Mouse (Mus musculus) adrenal gland (tissue): Measurements from ENCODE around the gene Tia1.
"Not testable (repeated sequence)": the region's sequence is repeated elsewhere in the genome, so short reads cannot be mapped to it uniquely, and the experiment has no call there.

Source experiments
- intact Hi-C: fragments of 180-260 bp; cut with DNase I; formaldehyde crosslinking; loops from one replicate; pipeline ENCODE4 v1.15.1; 2025
- long read RNA-seq, 2 experiments: library from polyadenylated mRNA; unstranded; transcript quantifications; one replicate each; pipeline ENCODE4 v2.0.0; 2020; ENCODE audit warnings: borderline replicate concordance in 1 of 2; ENCODE audit not compliant: insufficient replicate concordance in 1 of 2

Gene Tia1
- long read RNA-seq, experiment 1, full-length matches to known transcripts: 13 of 24 reads
- long read RNA-seq, experiment 1, partial matches to known transcripts: 5 of 24 reads
- long read RNA-seq, experiment 1, other reads (novel, unspliced or antisense): 6 of 24 reads
- long read RNA-seq, experiment 2, full-length matches to known transcripts: 15 of 23 reads
- long read RNA-seq, experiment 2, partial matches to known transcripts: 1 of 23 reads
- long read RNA-seq, experiment 2, other reads (novel, unspliced or antisense): 7 of 23 reads

- intact Hi-C loops: no loop called here
Measured at GRCm38 (mm10) chr6:86404100-86404861, at the start of gene Tia1. Tia1 (plus strand) TSS chr6:86404219.

DNA sequence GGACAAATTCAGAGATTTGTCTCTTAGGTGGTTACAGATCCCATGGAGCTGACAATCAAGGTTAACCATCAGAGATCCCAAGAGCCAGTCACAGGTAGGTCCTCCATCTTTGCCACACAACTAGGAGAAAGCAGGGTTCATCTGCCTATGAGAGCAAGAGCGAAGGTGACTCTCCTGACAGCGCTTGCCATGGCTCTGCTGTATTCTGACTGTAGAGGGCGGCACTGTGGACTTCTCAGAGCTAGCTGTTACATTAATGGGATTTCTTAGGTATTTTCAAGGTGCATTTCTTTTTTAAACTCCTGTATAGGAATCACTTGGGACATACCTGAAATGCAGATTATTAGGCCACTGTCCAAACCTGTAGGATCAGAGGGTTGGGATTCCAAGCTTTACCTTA, 49.1 kb upstream of the Tia1 start:
- intact Hi-C loops: loop anchor here (5.0 kb wide), 1 partner anchor 163 kb away; no protein-coding TSS in a partner anchor

DNA sequence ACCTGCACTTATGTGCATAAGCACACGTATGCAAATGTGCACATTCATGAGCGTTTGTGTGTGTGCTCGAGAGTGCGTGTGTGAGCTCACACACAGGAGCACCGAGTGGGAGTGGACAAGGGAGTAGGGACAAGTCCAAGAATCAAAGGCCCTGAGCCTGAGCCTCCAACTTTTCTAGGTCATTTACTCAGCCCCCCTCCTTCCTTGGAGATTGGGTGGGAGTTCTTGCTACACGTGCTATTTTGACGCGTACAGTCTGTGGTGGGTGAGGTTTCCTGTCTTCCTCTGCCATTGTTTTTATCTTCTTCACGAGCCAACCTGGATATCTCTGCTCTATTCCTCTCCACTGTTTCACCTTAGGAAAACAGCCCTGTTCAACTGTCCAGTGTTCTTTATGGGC, 47.1 kb upstream of the Tia1 start:
- intact Hi-C loops: loop anchor here (5.0 kb wide), 1 partner anchor 165 kb away; no protein-coding TSS in a partner anchor

DNA sequence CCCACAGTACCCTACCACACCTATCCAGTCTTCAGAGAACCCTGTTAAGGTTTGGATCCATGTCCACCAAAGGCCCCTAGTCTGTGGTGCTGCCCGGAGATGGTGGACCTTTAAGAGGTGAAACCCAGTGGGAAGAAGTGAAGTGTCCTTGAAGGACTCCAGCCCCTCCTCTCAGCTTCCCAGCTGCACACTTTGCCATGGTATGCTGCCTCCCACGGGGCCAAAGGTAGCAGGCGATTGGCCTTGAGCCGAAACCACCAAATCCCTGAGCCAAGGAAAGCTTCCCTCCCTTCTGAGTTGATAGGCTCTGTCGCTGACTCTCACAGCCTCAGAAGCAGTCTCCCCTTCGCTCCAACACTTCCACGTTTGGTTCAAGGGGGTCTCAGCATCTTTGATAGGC, 43.3 kb upstream of the Tia1 start:
- intact Hi-C loops: loop anchor here (5.0 kb wide), 1 partner anchor 233 kb away; no protein-coding TSS in a partner anchor

DNA sequence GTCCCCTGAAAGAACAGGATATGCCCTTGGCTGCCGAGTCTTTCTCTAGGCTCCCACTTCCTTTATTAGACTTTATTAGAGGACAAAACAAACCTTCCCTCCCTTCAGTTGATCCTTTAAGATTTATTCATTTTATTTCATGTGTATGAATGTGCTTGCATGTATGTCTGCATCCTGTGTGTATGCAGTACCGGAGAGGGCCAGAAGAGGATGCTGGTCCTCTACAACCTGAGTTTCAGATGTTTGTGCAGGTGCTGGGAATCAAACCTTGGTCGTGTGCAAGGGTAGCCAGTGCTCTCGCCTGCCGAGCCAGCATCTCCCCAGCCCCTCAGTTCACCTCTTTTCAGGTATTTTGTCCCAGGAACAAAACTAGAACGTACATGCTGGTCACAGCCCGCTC, 42.6 kb upstream of the Tia1 start:
- intact Hi-C loops: loop anchor here (5.0 kb wide), 1 partner anchor 234 kb away; no protein-coding TSS in a partner anchor

DNA sequence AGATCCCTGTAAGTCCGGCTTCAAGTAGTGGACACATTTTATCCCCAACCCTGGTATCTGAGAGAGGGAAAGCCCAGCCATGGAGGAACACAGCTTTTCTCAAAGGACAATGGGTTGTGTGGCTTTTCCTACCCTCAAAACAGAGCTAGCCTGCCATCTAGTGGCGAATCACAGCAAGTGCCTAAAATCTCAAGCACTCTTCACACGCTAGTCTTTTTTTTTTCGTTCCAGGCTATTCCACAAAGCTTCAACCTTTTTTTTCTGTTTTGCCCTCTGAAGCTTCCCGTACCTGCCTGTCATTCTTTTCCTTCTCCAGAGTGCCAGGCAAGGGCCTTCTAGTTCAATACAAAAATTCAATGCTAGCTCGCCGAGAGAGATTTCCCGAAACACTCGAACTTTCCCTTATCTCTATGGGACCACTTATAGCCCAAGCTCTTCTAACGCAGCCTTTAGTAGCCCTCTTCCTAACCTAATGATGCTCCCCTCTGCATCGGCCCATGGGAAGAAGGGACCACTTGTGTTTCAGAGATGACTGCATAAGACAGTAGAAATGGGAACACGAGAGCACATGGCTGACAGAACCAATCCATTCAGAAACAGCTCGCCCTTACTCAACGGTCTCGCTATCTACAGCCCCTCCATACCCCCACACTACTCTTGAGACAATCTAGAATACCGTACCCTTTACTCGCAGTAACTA, 39.4 kb upstream of the Tia1 start:
- intact Hi-C loops: loop anchor here (2.0 to 5.0 kb wide), 2 partner anchors 32 to 237 kb away; partner anchors contain the start of gene Pcyox1

DNA sequence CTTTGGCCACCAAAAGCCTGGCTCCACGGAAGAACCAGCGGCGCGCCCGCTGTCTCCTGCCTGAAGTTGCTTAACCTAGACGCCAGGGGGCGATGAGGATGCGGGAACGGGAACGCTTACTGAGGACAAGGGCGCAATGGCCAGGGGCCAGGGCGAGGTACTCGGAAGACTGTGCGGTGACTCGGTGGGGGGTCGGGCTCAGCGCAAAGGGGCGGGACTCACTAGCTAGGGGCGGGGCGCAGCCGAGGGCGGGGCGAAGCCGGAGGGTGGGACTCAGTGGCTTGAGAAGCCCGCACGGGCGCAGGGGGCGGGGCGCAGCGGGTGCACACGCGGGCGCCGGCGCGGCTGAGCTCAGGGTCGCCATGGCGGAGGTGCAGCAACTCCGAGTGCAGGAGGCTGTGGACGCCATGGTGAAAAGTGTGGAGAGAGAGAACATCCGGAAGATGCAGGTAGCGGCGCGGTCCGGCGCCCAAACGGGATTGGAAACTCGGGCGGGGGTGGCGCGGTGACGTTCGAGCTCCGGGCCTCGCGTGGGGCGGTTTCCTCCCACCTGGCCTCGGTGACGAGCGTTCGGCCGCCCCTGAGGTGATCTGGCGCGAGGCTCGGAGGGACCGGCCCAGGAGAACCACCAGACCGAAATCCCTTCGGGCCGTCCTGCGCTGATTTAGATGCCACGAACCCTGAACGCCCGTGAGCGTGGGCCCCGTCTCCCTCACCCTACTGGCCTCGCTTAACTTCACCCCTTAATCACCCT, 38.5 kb upstream of the Tia1 start, which contains the start of gene Fam136a:
Gene Fam136a, plus strand, starts transcription at position 276 of the 754 bp plus-strand sequence.
- intact Hi-C loops: loop anchor here (2.0 kb wide), 1 partner anchor 31 kb away; the partner anchor contains the start of gene Pcyox1

DNA sequence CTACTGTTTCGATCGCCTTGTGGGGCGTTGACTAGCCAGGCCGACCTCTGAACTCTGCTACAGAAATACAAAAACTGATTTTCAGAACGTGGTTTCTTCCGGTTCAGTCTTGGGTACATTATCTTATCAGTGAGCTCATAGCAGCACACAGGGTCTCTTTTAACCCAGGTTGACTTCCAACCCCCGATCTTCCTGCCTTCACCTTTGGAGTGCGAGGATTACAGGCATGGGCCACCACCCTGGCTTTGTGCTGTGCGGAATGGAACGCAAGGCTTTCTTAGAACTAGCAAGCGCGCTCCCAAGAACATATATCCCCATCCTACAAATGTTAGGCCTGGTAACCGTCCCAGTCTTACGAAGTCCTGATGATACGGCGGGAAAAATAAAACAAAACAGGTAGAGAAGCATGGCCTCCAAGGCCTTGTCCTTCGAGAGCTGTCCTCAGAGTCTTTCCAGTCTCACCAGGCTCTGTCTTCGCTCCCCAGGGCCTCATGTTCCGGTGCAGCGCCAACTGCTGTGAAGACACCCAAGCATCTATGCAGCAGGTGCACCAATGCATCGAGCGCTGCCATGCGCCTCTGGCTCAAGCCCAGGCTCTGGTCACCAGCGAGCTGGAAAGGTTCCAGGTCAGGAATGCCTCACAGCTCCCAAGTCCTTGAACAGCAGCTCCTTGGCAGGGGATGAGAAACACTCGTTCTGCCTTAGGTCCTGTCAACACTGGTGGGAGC, 37.7 kb upstream of the Tia1 start:
- intact Hi-C loops: no loop called here

DNA sequence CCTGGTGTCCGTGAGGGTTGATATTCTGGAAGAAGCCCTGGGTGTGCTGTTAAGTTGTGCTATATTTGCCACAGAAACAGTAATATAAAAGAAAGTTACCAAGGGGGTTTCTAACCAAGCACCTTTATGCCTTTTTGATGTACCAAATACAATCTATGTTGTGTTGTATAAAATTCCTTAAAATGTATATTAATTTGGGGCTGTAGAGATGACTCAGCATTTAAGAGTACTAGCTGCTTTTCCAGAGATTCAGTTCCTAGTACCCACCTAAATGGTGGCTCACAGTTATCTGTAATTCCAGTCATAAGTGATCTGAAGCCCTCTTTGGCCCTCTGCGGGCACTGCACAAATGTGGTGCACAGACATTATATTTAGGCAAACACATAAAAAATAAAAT, 37.2 kb upstream of the Tia1 start:
- intact Hi-C loops: no loop called here

GRCm38 (mm10) chr6:86368479-86368878, 35.5 kb upstream of the Tia1 start:
- intact Hi-C loops: no loop called here

DNA sequence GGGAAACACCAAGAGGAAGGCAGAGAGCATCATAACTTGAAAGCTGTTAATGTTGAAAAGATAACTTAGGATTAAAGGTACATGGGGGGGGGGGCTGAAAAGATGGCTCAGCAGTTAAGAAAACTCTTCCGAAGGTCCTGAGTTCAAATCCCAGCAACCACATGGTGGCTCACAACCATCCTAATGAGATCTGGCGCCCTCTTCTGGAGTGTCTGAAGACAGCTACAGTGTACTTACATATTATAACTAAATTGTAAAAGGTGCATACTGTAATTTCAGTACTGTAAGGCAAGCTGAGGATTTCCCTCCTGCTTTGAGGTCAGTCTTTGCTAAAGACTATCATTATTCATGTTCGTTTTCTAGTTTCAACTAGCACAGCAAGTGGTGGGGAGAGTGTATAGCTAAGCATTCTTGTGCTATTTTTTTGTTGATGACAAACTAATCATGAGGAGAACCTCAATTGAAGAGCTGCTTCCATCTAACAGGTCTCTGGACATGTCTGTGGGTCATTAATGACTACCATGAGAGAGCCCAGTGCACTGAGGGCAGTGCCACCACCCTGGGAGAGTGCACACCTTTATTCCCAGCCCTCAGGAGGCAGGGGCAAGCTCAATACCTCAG, 33.8 kb upstream of the Tia1 start:
- intact Hi-C loops: no loop called here

DNA sequence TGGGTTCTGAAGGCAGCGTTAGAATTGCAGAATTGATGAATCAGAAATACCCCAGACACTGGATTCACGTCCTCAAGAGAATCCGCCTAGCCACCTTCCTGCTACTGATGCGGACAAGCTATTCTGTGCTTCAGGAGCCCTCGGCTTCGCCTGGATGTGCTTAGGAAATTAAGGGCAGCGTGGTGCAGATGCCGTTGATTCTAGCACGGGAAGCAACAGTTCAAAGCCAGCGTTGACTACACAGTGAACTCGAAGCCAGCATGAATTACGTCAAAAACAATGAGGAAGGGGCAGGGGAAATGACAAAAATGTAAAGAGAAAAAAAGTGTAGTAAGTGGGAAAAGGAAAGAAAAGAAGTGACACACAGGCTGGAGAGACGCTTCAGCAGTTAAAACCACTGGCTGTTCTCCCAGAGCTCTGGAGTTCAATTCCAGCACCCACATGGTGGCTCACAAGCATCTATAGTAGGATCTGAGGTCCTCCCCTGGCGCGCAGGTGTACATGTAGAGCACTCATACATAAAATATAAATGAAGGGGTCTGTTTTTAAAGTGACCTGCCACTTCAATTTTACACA, 33.2 kb upstream of the Tia1 start, which contains the start of gene Snrpg:
Gene Snrpg, plus strand, starts transcription at position 541 of the 576 bp plus-strand sequence.
- intact Hi-C loops: no loop called here

DNA sequence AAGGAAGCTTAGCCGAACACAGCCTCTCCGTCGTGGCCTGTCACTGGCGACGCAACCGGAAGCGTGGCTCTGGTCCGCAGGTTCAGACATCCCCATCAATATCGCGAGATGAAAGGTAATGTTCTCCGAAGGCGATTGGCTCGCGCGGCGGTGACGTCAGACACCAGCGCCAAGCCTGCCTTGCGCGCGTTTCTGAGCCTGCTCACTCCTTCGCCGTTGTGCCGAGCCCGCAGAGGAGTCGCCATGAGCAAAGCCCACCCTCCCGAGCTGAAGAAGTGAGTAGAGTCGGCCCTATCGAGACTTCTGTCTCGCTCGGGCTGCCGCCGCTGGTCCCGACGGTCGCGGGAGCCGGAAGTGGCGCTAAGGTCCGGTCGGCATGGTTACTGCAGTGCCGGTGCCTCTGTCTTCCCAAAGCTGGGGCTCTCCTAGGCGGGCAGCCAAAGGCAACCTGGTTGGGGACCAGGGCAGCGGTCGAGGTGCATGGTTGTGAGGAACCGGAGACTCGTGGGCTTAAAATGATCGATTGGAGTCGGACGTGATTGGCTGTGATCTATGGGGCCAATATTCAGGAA, 32.6 kb upstream of the Tia1 start:
- intact Hi-C loops: no loop called here

GRCm38 (mm10) chr6:86371950-86372516, 32.0 kb upstream of the Tia1 start:
- intact Hi-C loops: no loop called here

- intact Hi-C loops: no loop called here
Measured at GRCm38 (mm10) chr6:86373556-86373955, 30.5 kb upstream of the Tia1 start.

DNA sequence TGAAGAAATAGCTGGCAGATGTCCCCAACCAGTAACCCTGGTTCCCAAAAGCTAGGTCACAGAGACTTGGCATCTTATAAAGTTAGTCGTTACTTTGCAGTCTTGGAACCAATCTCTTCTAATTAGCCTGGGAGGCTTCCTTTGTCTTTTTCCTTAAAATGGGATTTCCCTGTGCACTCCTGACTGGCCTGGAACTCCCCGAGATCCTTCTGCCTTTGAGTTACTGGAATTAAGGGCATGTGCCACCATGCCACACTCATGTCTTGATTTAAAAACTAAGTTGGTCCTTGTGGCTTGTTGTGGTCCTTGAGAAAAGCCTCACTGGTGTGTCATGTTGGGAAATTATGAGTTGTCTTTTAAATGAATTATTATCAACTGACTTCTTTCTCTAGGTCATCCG, 25.7 kb upstream of the Tia1 start:
- intact Hi-C loops: no loop called here

- intact Hi-C loops: not testable (repeated sequence)
Measured at GRCm38 (mm10) chr6:86380112-86380511, 23.9 kb upstream of the Tia1 start.

DNA sequence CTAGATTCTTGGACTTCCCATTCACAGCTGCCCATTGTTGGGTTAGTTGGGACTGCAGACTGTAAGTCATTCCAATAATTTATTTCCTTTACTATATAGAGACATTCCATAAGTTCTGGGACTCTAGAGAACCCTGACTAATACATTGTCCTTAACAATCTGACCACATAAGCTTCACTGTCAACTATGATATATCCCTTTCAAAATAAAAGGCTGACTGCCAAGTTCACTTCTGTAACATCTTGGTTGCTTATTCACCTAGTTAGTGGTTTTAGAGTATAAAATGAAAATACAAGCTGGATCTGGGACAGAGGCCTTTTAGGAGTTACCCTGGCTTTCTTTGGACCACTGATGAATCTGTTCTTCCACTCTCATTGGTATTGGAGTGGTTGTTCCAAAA, 21.5 kb upstream of the Tia1 start:
- intact Hi-C loops: no loop called here

GRCm38 (mm10) chr6:86383370-86383769, 20.6 kb upstream of the Tia1 start:
- intact Hi-C loops: no loop called here
